Mouse (Mus musculus) limb, embryonic 14.5 days (tissue): Measurements from ENCODE around the gene Acadl. TPM values are rescaled to one million over a fixed set of nuclear protein-coding genes. Genes with fewer than 3 reads are reported as not detected.

Source experiments
- ATAC-seq: fragments of 200-750 bp; cut with Nextera tagmentation; 2 replicates; pipeline ENCODE4 v1.8.0; 2017; ENCODE audit warnings: low read depth, moderate number of reproducible peaks, moderate TSS enrichment; ENCODE audit not compliant: low FRiP score
- DNase-seq: peaks from one replicate; pipeline ENCODE4 v3.0.0-alpha.2; 2015; ENCODE audit warnings: low spot score
- H3K27ac ChIP-seq: fragments of 300-500 bp; sonication (generic); replicated peaks from 2 replicates; pipeline ENCODE4 v1.5.1; 2014; ENCODE audit warnings: low read depth, mild to moderate bottlenecking, low read length, moderate library complexity, mixed read lengths
- H3K27me3 ChIP-seq: fragments of 300-500 bp; sonication (generic); 2 replicates; pipeline ENCODE4 v1.6.1; 2014; ENCODE audit warnings: low read length, mixed read lengths; ENCODE audit not compliant: control insufficient read depth, insufficient read depth
- H3K36me3 ChIP-seq: fragments of 300-500 bp; sonication (generic); 2 replicates; pipeline ENCODE4 v1.6.1; 2014; ENCODE audit warnings: mild to moderate bottlenecking, low read length, moderate library complexity, mixed read lengths; ENCODE audit not compliant: control insufficient read depth, insufficient read depth
- H3K4me1 ChIP-seq: fragments of 300-500 bp; sonication (generic); 2 replicates; pipeline ENCODE4 v1.6.1; 2014; ENCODE audit warnings: antibody characterized with exemption, low read length, mixed read lengths; ENCODE audit not compliant: control insufficient read depth, insufficient read depth
- H3K4me2 ChIP-seq: fragments of 300-500 bp; sonication (generic); replicated peaks from 2 replicates; pipeline ENCODE4 v1.6.1; 2014; ENCODE audit warnings: low read depth, mild to moderate bottlenecking, low read length, moderate library complexity; ENCODE audit not compliant: severe bottlenecking
- H3K4me3 ChIP-seq: fragments of 300-500 bp; sonication (generic); replicated peaks from 2 replicates; pipeline ENCODE4 v1.5.1; 2014; ENCODE audit warnings: low read length
- H3K9ac ChIP-seq: fragments of 300-500 bp; sonication (generic); 2 replicates; pipeline ENCODE4 v1.6.1; 2014; ENCODE audit warnings: mild to moderate bottlenecking, low read depth, low read length, moderate library complexity; ENCODE audit not compliant: severe bottlenecking
- H3K9me3 ChIP-seq: fragments of 300-500 bp; sonication (generic); 2 replicates; pipeline ENCODE4 v1.6.1; 2016; ENCODE audit warnings: low read length; ENCODE audit not compliant: control insufficient read depth
- POLR2A ChIP-seq: fragments of 200-500 bp; IDR thresholded peaks from 2 replicates; pipeline ENCODE4 v1.8.0; 2012; ENCODE audit warnings: inconsistent platforms, mild to moderate bottlenecking, moderate library complexity, borderline replicate concordance; ENCODE audit not compliant: insufficient read depth, insufficient read length; ENCODE audit errors: extremely low read depth
- whole genome bisulfite sequencing: fragments of 180-500 bp; shearing (Covaris S2); extraction: QIAGEN DNeasy Blood & Tissue Kit; methylation state at CpG from one replicate; pipeline ENCODE4 v1.1.7; 2014; 5-methylcytosine and 5-hydroxymethylcytosine counted together
- polyA plus RNA-seq, 2 experiments: library from polyadenylated mRNA; depleted of rRNA in 1 of 2; stranded (reverse) in 1 of 2; unstranded in 1 of 2; fragments of >200 nt; fragmentation: Nextera tagmentation in 1 of 2; extraction: Ambion mirVana in 1 of 2; gene quantifications; 2 replicates each; pipeline versions ENCODE4 v1.2.1 to v1.2.3; 2012 to 2014

Gene Acadl
- polyA plus RNA-seq, 2 experiments, result 32.4 to 86.0 TPM

DNA sequence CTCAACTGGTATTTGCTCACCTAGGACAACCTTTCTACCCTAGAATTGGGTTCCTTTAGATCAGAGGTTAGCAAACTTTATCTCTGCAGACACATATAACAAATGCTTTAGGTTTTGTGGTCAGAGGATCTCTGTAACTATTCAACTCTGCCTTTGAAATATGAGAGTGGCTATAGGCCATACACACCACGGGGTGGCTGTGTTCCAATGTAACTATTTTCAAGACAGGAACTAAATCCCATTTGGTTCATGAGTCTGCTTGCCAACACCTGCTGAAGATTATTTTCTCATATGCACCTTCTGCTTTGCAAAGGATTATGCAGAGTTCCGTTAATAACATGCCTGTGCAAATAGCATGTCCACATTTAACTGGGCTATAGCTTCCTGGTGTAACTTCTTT is 80.8 kb downstream of the Acadl start:
- peaks cover 4% of the 10 kb centered on the region; the same call in 1 of the 2 replicates for H3K36me3 ChIP-seq
- TF ChIP-seq POLR2A, result no peak
- DNase-seq, result peak; percentile 52
- 18% methylated on average over 2 of the region's 2 CpGs for WGBS
- no peak overlapping the region for H3K4me3 ChIP-seq
- H3K4me1 ChIP-seq, result 0 out of 2 replicates have a peak, but pooled peaks cover 5% of the 10 kb centered on the region
- no peak overlapping the region for H3K27ac ChIP-seq
- no peaks in the 10 kb centered on the region for H3K9me3 ChIP-seq
- no peak overlapping the region for H3K4me2 ChIP-seq
- peak; percentile 55; the same call in 1 of the 2 replicates for ATAC-seq
- H3K9ac ChIP-seq, result no peak overlapping the region
- H3K27me3 ChIP-seq, result no peaks in the 10 kb centered on the region

DNA sequence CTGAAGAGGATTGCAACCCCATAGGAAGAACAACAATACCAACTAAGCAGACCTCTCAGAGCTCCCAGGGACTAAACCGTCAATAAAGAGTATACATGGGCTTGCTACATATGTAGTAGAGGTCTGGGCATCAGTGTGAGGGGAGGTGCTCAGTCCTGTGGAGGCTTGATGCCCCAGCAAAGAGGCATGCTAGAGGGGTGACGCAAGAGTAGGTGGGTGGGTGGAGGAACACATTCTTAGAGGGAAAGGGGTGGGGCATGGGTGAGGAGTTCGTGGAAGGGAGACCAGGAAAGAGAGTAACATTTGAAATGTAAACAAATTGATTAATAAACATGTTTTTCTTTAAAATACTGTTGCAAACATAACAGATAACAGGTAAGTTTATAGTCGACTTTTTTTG is 82.0 kb downstream of the Acadl start:
- DNase-seq (no peak), ATAC-seq (no peak)
- no peaks in the 10 kb centered on the region for H3K27me3 ChIP-seq
- 0 out of 2 replicates have a peak, but pooled peaks cover 5% of the 10 kb centered on the region for H3K4me1 ChIP-seq
- WGBS, result 81% methylated on average over 4 of the region's 4 CpGs
- H3K9me3 ChIP-seq, result no peaks in the 10 kb centered on the region
- H3K36me3 ChIP-seq, result peaks cover 5% of the 10 kb centered on the region; the same call in 1 of the 2 replicates
- TF ChIP-seq POLR2A, result no peak
- no peak overlapping the region for H3K9ac ChIP-seq
- H3K4me2 ChIP-seq, result no peak overlapping the region
- H3K4me3 ChIP-seq, result no peak overlapping the region
- H3K27ac ChIP-seq, result no peak overlapping the region

Other genes with a start within 250 kb of the Acadl start
- 25.1 and 26.9 TPM in 2 replicates for gene Rpe, start 162.4 kb downstream of the Acadl start, polyA plus RNA-seq (2012; rRNA removed)
- gene Rpe, start 162.4 kb downstream of the Acadl start, polyA plus RNA-seq (2014; fragmentation: Nextera tagmentation; extraction: Ambion mirVana), result 45.6 and 46.2 TPM in 2 replicates
- 14.8 and 16.1 TPM in 2 replicates for gene Kansl1l, start 45.7 kb downstream of the Acadl start, polyA plus RNA-seq (2012; rRNA removed)
- 15.3 and 16.1 TPM in 2 replicates for gene Kansl1l, start 45.7 kb downstream of the Acadl start, polyA plus RNA-seq (2014; fragmentation: Nextera tagmentation; extraction: Ambion mirVana)
- 125 and 193 TPM in 2 replicates for gene Myl1, start 82.1 kb upstream of the Acadl start, polyA plus RNA-seq (2012; rRNA removed)
- 463 and 677 TPM in 2 replicates for gene Myl1, start 82.1 kb upstream of the Acadl start, polyA plus RNA-seq (2014; fragmentation: Nextera tagmentation; extraction: Ambion mirVana)
- gene Lancl1, start 175.6 kb upstream of the Acadl start, polyA plus RNA-seq (2012; rRNA removed), result 156 and 196 TPM in 2 replicates
- 139 and 152 TPM in 2 replicates for gene Lancl1, start 175.6 kb upstream of the Acadl start, polyA plus RNA-seq (2014; fragmentation: Nextera tagmentation; extraction: Ambion mirVana)